Mouse (Mus musculus) cerebellum, adult 18-20 months (tissue): Measurements from ENCODE around the gene Zfhx3.

ENCODE experiments used
- DNase-seq, 2 experiments: peaks; one replicate each; pipeline ENCODE4 v3.0.0; 2021

Gene Zfhx3

GRCm38 (mm10) chr8:108691456-108692238, 749.2 kb downstream of the Zfhx3 start:
- peak; percentile 28 to 30 for DNase-seq

GRCm38 (mm10) chr8:108692239-108692627, 749.8 kb downstream of the Zfhx3 start:
- DNase-seq, result peak; percentile 23 to 34

- DNase-seq, result no peak
These were observed 750.5 kb downstream of the Zfhx3 start for GRCm38 (mm10) chr8:108692669-108693665.

GRCm38 (mm10) chr8:108693841-108694240, 751.4 kb downstream of the Zfhx3 start:
- DNase-seq, result no peak

- no peak for DNase-seq
These were observed 752.1 kb downstream of the Zfhx3 start for GRCm38 (mm10) chr8:108694516-108694915.

- DNase-seq, result no peak
These were observed 752.9 kb downstream of the Zfhx3 start for GRCm38 (mm10) chr8:108695242-108695880.

GRCm38 (mm10) chr8:108695938-108696630, 753.6 kb downstream of the Zfhx3 start:
- DNase-seq, result no peak

- no peak for DNase-seq
These were observed 754.4 kb downstream of the Zfhx3 start for GRCm38 (mm10) chr8:108696631-108697410.

- DNase-seq, result no peak
These were observed 755.1 kb downstream of the Zfhx3 start for GRCm38 (mm10) chr8:108697589-108697988.

- DNase-seq, result no peak
These were observed 755.7 kb downstream of the Zfhx3 start for GRCm38 (mm10) chr8:108698101-108698660.

- DNase-seq, result no peak
These were observed 756.6 kb downstream of the Zfhx3 start for GRCm38 (mm10) chr8:108699011-108699410.

GRCm38 (mm10) chr8:108699454-108700345, 757.3 kb downstream of the Zfhx3 start:
- DNase-seq, result no peak

- DNase-seq, result no peak
These were observed 759.1 kb downstream of the Zfhx3 start for GRCm38 (mm10) chr8:108701381-108702175.

GRCm38 (mm10) chr8:108702201-108702600, 759.8 kb downstream of the Zfhx3 start:
- no peak for DNase-seq

- no peak for DNase-seq
These were observed 763.3 kb downstream of the Zfhx3 start for GRCm38 (mm10) chr8:108705751-108706150.

GRCm38 (mm10) chr8:108706491-108706847, 764.0 kb downstream of the Zfhx3 start:
- no peak for DNase-seq

GRCm38 (mm10) chr8:108706848-108707541, 764.6 kb downstream of the Zfhx3 start:
- DNase-seq, result no peak

GRCm38 (mm10) chr8:108707576-108708281, 765.3 kb downstream of the Zfhx3 start:
- no peak for DNase-seq
